Mouse (Mus musculus): ENCODE measurements around the gene Sv2c. TPM values are rescaled to one million over a fixed set of nuclear protein-coding genes. Genes with fewer than 3 reads are reported as not detected.
A peak's percentile ranks its signal among the peaks of the same experiment; 100 is the strongest.

Sv2c gene
- polyA plus RNA-seq, 1 experiment from 2014 or later = 58.0 TPM

GRCm38 (mm10) chr13:96030368-96031223 is 101.8 kb downstream of the Sv2c start:
- Histone ChIP-seq H3K4me2 (ENCODE audit: low read depth, low read length) (no peak overlapping the region), H3K36me3 (ENCODE audit: control insufficient read depth, insufficient read depth, low read length) (no peaks in the 10 kb centered on the region), H3K4me1 (ENCODE audit: control insufficient read depth, insufficient read depth, low read length) (no peaks in the 10 kb centered on the region), H3K9me3 (ENCODE audit: control insufficient read depth, low read length) (no peaks in the 10 kb centered on the region), H3K9ac (replicated peaks; ENCODE audit: low read depth, low read length) (no peak overlapping the region), H3K27me3 (ENCODE audit: control insufficient read depth, insufficient read depth, low read length) (no peaks in the 10 kb centered on the region), H3K27ac (ENCODE audit: low read depth, low read length) (no peak overlapping the region), H3K4me3 (ENCODE audit: low read depth, low read length) (no peak overlapping the region)
- 67% methylated on average over 19 of the region's 19 CpGs for WGBS
- ATAC-seq (ENCODE audit: low read depth) = peak; percentile 51; the same call in 1 of the 2 replicates

- no peaks in the 10 kb centered on the region for H3K27me3 ChIP-seq (ENCODE audit: control insufficient read depth, insufficient read depth, low read length)
- H3K4me2 ChIP-seq (ENCODE audit: low read depth, low read length) = no peak overlapping the region
- 52% methylated on average over 11 of the region's 11 CpGs for WGBS
- no peaks in the 10 kb centered on the region for H3K36me3 ChIP-seq (ENCODE audit: control insufficient read depth, insufficient read depth, low read length)
- H3K9ac ChIP-seq (replicated peaks; ENCODE audit: low read depth, low read length) = no peak overlapping the region
- H3K27ac ChIP-seq (ENCODE audit: low read depth, low read length) = peak overlapping the region; percentile 64
- no peak overlapping the region for H3K4me3 ChIP-seq (ENCODE audit: low read depth, low read length)
- ATAC-seq (ENCODE audit: low read depth) = peak; percentile 85; the same call in 1 of the 2 replicates
- H3K9me3 ChIP-seq (ENCODE audit: control insufficient read depth, low read length) = no peaks in the 10 kb centered on the region
- no peaks in the 10 kb centered on the region; the same call in 1 of the 2 replicates for H3K4me1 ChIP-seq (ENCODE audit: control insufficient read depth, insufficient read depth, low read length)
Measured at GRCm38 (mm10) chr13:96023858-96024257, 108.5 kb downstream of the Sv2c start.

- 95% methylated on average over 3 of the region's 3 CpGs for WGBS
- peaks cover 6% of the 10 kb centered on the region; the same call in 1 of the 2 replicates for H3K4me1 ChIP-seq (ENCODE audit: control insufficient read depth, insufficient read depth, low read length)
- H3K27me3 ChIP-seq (ENCODE audit: control insufficient read depth, insufficient read depth, low read length) = no peaks in the 10 kb centered on the region
- no peak overlapping the region for H3K4me3 ChIP-seq (ENCODE audit: low read depth, low read length)
- no peaks in the 10 kb centered on the region for H3K36me3 ChIP-seq (ENCODE audit: control insufficient read depth, insufficient read depth, low read length)
- ATAC-seq (ENCODE audit: low read depth) = no peak
- H3K27ac ChIP-seq (ENCODE audit: low read depth, low read length) = no peak overlapping the region
- H3K9ac ChIP-seq (replicated peaks; ENCODE audit: low read depth, low read length) = no peak overlapping the region
- H3K4me2 ChIP-seq (ENCODE audit: low read depth, low read length) = no peak overlapping the region
- H3K9me3 ChIP-seq (ENCODE audit: control insufficient read depth, low read length) = no peaks in the 10 kb centered on the region
Measured at GRCm38 (mm10) chr13:96015516-96015915, 116.9 kb downstream of the Sv2c start.

GRCm38 (mm10) chr13:96010861-96011511 is 121.4 kb downstream of the Sv2c start:
- Histone ChIP-seq H3K4me2 (ENCODE audit: low read depth, low read length) (0 out of 2 replicates have a peak overlapping the region, but pooled peaks have one; percentile 1), H3K4me1 (ENCODE audit: control insufficient read depth, insufficient read depth, low read length) (peaks cover 6% of the 10 kb centered on the region; the same call in 1 of the 2 replicates), H3K27me3 (ENCODE audit: control insufficient read depth, insufficient read depth, low read length) (no peaks in the 10 kb centered on the region), H3K4me3 (ENCODE audit: low read depth, low read length) (no peak overlapping the region), H3K27ac (ENCODE audit: low read depth, low read length) (peak overlapping the region; percentile 73; the same call in 1 of the 2 replicates), H3K9me3 (ENCODE audit: control insufficient read depth, low read length) (no peaks in the 10 kb centered on the region), H3K9ac (replicated peaks; ENCODE audit: low read depth, low read length) (no peak overlapping the region), H3K36me3 (ENCODE audit: control insufficient read depth, insufficient read depth, low read length) (no peaks in the 10 kb centered on the region)
- ATAC-seq (ENCODE audit: low read depth) = peak; percentile 85
- WGBS = 10% methylated on average over 11 of the region's 11 CpGs

- peak; percentile 68; the same call in 1 of the 2 replicates for ATAC-seq (ENCODE audit: low read depth)
- peaks cover 6% of the 10 kb centered on the region; the same call in 1 of the 2 replicates for H3K4me1 ChIP-seq (ENCODE audit: control insufficient read depth, insufficient read depth, low read length)
- H3K27me3 ChIP-seq (ENCODE audit: control insufficient read depth, insufficient read depth, low read length) = no peaks in the 10 kb centered on the region
- 50% methylated on average over 9 of the region's 9 CpGs for WGBS
- no peak overlapping the region for H3K9ac ChIP-seq (replicated peaks; ENCODE audit: low read depth, low read length)
- H3K36me3 ChIP-seq (ENCODE audit: control insufficient read depth, insufficient read depth, low read length) = no peaks in the 10 kb centered on the region
- no peaks in the 10 kb centered on the region for H3K9me3 ChIP-seq (ENCODE audit: control insufficient read depth, low read length)
- H3K4me2 ChIP-seq (ENCODE audit: low read depth, low read length) = no peak overlapping the region
- no peak overlapping the region for H3K4me3 ChIP-seq (ENCODE audit: low read depth, low read length)
- H3K27ac ChIP-seq (ENCODE audit: low read depth, low read length) = no peak overlapping the region
Measured at GRCm38 (mm10) chr13:96008975-96009374, 123.4 kb downstream of the Sv2c start.

GRCm38 (mm10) chr13:96008154-96008553 is 124.2 kb downstream of the Sv2c start:
- Histone ChIP-seq H3K4me1 (ENCODE audit: control insufficient read depth, insufficient read depth, low read length) (peaks cover 6% of the 10 kb centered on the region; the same call in 1 of the 2 replicates), H3K36me3 (ENCODE audit: control insufficient read depth, insufficient read depth, low read length) (no peaks in the 10 kb centered on the region), H3K4me3 (ENCODE audit: low read depth, low read length) (no peak overlapping the region), H3K9ac (replicated peaks; ENCODE audit: low read depth, low read length) (no peak overlapping the region), H3K4me2 (ENCODE audit: low read depth, low read length) (no peak overlapping the region), H3K27ac (ENCODE audit: low read depth, low read length) (no peak overlapping the region), H3K27me3 (ENCODE audit: control insufficient read depth, insufficient read depth, low read length) (no peaks in the 10 kb centered on the region), H3K9me3 (ENCODE audit: control insufficient read depth, low read length) (no peaks in the 10 kb centered on the region)
- 74% methylated on average over 3 of the region's 3 CpGs for WGBS
- no peak for ATAC-seq (ENCODE audit: low read depth)

GRCm38 (mm10) chr13:96003539-96003938 is 128.8 kb downstream of the Sv2c start:
- H3K4me1 ChIP-seq (ENCODE audit: control insufficient read depth, insufficient read depth, low read length) = no peaks in the 10 kb centered on the region
- no peaks in the 10 kb centered on the region for H3K9me3 ChIP-seq (ENCODE audit: control insufficient read depth, low read length)
- H3K4me3 ChIP-seq (ENCODE audit: low read depth, low read length) = no peak overlapping the region
- no peak overlapping the region for H3K9ac ChIP-seq (replicated peaks; ENCODE audit: low read depth, low read length)
- H3K27me3 ChIP-seq (ENCODE audit: control insufficient read depth, insufficient read depth, low read length) = no peaks in the 10 kb centered on the region
- ATAC-seq (ENCODE audit: low read depth) = peak; percentile 13; the same call in 1 of the 2 replicates
- no peak overlapping the region for H3K4me2 ChIP-seq (ENCODE audit: low read depth, low read length)
- 88% methylated on average over 3 of the region's 3 CpGs for WGBS
- H3K27ac ChIP-seq (ENCODE audit: low read depth, low read length) = 0 out of 2 replicates have a peak overlapping the region, but pooled peaks have one; percentile 22
- H3K36me3 ChIP-seq (ENCODE audit: control insufficient read depth, insufficient read depth, low read length) = no peaks in the 10 kb centered on the region

- Histone ChIP-seq H3K4me2 (ENCODE audit: low read depth, low read length) (no peak overlapping the region), H3K27me3 (ENCODE audit: control insufficient read depth, insufficient read depth, low read length) (no peaks in the 10 kb centered on the region), H3K27ac (ENCODE audit: low read depth, low read length) (no peak overlapping the region), H3K4me3 (ENCODE audit: low read depth, low read length) (no peak overlapping the region), H3K4me1 (ENCODE audit: control insufficient read depth, insufficient read depth, low read length) (no peaks in the 10 kb centered on the region), H3K36me3 (ENCODE audit: control insufficient read depth, insufficient read depth, low read length) (no peaks in the 10 kb centered on the region), H3K9me3 (ENCODE audit: control insufficient read depth, low read length) (no peaks in the 10 kb centered on the region), H3K9ac (replicated peaks; ENCODE audit: low read depth, low read length) (no peak overlapping the region)
- WGBS = 36% methylated on average over 5 of the region's 5 CpGs
- peak; percentile 29; the same call in 1 of the 2 replicates for ATAC-seq (ENCODE audit: low read depth)
Measured at GRCm38 (mm10) chr13:96002475-96002874, 129.9 kb downstream of the Sv2c start.

GRCm38 (mm10) chr13:95999396-95999795 is 133.0 kb downstream of the Sv2c start:
- 37% methylated on average over 10 of the region's 10 CpGs for WGBS
- ATAC-seq (ENCODE audit: low read depth) = peak; percentile 18; the same call in 1 of the 2 replicates
- H3K36me3 ChIP-seq (ENCODE audit: control insufficient read depth, insufficient read depth, low read length) = no peaks in the 10 kb centered on the region
- H3K9ac ChIP-seq (replicated peaks; ENCODE audit: low read depth, low read length) = no peak overlapping the region
- no peaks in the 10 kb centered on the region for H3K27me3 ChIP-seq (ENCODE audit: control insufficient read depth, insufficient read depth, low read length)
- H3K4me2 ChIP-seq (ENCODE audit: low read depth, low read length) = no peak overlapping the region
- no peak overlapping the region for H3K4me3 ChIP-seq (ENCODE audit: low read depth, low read length)
- peak overlapping the region; percentile 62 for H3K27ac ChIP-seq (ENCODE audit: low read depth, low read length)
- H3K9me3 ChIP-seq (ENCODE audit: control insufficient read depth, low read length) = no peaks in the 10 kb centered on the region
- 0 out of 2 replicates have a peak, but pooled peaks cover 7% of the 10 kb centered on the region for H3K4me1 ChIP-seq (ENCODE audit: control insufficient read depth, insufficient read depth, low read length)

Measured in neural tube, embryonic 14.5 days (tissue).